Mouse (Mus musculus) kidney, adult 9 months (tissue): Measurements from ENCODE around the gene Actr1b.

Experiments used
- DNase-seq: peaks from one replicate; pipeline ENCODE4 v3.0.0; 2022

Actr1b gene

DNA sequence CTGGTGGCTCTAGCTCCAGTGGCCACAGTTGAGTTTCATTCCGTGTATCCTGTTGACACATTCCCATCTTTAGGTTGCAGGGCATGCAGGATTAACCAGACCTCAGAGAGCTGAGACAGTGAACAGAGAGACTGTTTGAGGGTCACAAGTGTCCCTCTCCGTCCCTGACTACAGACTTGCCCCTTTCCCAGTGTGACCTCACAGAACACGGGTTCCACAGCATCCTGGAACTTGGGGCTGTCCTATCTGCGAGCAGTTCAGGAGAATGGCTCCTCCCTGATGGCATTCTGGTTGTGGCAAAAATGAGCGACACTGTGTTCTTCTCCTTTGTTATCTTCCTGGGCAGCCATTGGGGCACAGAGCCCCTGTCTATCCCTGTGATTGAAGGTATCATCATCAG lies at the start of gene Actr1b:
TSS of gene Actr1b (minus strand) at position 112 of the 400 bp plus-strand sequence.
- no peak for DNase-seq

DNA sequence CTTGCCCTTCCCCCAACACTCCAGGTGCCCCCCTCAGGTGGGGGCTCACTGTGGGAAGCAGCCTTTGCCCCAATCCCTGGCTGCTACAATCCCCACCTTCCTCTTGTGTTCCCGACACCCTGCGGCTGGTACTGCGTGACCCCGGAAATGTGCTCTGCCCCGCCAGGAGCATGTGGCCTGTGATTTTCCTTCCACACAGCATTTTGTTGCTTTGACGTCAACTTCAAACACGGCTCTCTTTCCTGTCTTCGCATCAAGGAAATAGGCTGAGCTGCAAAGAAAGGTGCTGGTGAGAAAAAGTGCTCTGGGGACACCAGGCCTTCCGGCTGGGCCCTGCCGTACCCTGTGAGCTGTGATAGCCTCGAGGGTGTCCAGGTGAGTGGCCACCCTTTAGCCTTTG lies 47.3 kb upstream of the Actr1b start, which contains the start of gene Zap70:
TSS of gene Zap70 (plus strand) at position 231 of the 400 bp plus-strand sequence.
- no peak for DNase-seq

DNA sequence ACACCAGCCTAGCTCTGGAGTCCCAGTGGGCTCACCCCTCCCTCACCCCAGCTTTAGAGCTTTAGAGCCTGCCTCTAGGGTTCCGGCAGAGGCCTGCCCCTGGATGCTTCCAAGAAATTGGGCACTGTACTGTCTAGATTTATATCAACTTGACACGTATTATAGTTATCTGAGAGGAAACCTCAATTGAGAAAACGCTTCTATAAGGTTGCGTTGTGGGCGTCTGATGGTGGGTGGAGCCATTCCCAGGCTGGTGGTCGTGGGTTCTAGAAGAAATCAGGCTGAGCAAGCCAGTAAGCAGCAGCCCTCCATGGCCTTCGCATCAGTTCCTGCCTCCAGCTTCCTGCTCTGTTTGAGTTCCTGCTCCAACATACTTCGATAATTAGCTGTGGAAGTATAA lies 46.8 kb upstream of the Actr1b start:
- DNase-seq: no peak

DNA sequence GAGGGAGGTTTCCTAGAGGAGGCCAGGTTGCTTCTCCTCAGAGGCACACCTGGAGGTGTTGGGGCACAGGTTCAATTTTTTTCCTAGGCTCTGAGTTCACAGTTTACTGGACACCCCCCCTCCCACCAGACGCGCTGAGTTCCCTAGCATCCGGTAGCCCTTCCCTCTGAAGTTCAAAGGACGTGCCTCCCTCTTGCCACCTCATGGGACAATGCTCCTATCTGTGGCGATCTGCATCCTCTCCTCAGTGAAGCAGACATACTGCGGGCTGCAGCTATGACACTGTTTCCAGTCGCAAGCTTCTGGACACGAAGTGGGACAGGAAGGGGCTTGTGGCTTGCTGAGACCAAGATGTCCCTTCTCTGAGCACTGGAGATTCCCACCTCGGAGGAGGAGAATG lies 46.2 kb upstream of the Actr1b start:
- DNase-seq: no peak

DNA sequence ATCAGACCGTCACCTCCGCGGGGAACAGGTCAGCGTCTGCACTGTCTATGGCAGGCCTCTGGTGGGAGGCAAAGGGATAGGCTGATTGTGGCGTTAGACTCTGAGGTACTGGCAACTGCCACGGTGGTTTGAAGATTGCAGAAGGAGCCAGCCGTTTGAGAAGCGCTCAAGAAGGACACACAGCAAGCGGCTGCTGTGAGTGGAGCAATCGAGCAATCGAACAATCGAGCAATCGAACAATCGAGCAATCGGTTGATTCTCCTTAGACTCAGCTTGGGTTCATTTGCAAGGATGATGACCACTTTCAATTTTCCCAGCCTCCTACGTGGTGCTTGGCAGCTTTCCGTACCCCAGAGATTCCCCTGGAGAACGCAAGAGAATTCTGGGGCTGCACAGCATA lies 44.9 kb upstream of the Actr1b start:
- no peak for DNase-seq

DNA sequence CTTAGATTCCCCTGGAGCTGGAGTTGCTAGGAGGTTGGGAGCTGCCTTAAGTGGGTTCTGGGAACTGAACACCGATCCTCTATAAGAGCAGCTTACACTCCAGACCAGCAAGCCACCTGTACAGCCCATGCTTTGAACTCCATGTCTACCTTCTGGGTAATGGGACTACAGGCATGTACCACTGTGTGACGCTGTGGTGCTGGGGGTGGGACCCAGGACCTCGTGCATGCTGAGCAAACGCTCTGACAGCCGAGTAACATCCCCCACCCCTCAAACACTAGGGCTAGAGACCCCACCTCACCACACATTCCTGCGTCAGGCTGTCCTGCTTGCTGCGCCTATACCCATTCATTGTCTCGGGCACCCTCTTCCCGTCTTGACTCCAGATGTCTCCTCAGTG lies 44.3 kb upstream of the Actr1b start:
- no peak for DNase-seq

DNA sequence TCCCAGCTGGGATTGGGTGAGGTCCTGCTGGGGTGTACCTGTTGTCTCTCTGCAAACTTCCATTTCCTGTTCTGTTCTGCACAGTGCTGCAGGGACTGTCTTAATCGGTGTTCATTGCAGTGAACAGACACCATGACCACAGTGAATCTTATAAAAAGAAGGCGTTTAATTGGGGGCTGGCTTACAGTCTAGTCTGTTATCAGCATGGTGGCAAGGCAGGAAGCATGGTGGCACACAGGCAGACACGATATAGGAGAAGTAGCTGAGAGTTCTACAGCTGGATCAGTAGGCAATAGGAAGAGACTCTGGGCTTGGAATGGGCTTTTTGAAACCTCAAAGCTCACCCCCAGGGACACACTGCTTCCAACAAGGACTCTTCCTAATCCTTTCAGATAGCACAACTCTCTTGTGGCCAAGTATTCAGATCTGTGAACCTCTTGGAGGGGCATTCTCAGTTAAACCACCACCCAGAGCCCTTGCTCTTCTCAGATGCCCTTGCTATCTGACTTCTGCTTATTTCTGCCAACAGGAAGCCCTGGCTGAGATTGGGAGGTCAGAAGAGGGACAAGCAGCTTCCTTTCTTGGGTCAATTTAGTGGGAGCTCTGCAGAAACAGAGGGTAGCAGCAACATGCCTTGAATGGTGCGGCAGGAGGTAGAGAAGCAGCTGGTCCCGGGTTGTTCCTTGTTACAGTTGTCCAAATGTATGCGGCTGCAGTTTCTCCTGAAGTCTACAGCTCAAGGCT lies 39.9 kb upstream of the Actr1b start:
- no peak for DNase-seq

DNA sequence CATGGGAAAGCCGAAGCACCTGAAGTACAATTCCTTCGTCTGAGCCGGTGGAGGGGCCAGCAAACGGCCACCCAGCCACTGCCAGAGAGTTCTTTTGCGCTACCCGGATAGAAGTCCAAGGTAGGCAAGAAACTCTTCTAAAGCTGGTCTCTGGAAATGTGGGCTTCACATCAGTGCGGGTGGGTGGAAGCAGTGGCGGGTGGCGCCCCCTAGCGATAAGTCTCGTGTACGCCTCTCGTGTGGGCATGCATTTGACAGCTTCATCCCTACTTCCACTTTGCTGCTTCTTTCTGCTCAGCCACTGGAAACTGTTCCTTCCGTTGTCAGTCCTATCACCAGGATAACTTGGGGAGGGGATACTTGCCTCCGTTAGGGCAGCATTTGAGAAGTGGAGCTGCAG lies 32.2 kb upstream of the Actr1b start:
- peak; percentile 6 for DNase-seq

DNA sequence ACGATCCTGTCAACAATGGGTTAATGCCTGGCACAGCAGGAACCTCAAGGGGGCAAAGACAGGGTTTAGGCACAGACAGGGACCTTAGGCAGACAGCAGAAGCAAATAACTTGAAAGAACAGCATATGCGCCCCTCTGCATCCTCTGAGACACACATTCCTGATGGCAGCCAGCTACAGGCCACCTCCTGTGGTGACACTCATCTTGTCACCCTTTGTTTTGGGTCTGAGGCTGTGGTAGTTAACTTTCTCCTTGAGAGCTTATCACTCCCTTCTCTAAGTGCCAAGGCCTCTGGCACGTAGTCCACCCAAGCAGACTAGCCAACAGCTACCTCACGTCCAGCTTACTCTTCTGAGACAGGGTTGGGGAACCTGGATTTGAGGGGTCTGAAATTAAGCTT lies 31.4 kb upstream of the Actr1b start:
- no peak for DNase-seq

DNA sequence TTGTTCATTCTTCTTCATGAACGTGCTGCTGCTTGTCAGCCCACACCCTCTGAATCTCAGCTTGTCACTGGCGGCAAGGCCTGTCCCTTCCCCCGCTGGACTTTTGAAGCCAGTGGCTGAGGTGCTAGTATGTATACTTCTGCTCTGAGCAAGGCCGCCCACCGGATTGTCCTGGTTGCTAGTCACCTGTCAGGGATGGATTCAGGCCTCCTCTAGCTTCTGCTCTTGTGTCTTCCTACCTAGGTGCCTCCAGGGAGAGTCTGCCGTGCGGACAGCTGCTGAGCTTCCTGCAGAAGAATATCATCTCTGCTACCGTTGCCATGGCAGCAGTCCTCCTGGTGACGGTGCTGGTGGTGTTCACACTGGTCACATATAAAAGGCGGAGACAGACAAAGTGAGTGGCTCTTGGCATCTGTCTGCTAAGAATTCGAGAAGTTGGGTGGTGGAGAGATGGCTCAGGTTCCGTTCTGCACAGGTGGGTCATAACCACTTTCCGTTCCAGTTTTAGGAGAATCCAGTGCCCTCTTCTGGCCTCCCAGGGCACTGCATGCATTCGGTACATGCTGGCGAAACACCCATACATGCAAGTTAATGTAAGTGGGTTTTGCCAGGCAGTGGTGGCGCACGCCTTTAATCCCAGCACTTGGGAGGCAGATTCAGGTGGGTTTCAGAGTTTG lies 30.2 kb upstream of the Actr1b start:
- DNase-seq: peak; percentile 74

DNA sequence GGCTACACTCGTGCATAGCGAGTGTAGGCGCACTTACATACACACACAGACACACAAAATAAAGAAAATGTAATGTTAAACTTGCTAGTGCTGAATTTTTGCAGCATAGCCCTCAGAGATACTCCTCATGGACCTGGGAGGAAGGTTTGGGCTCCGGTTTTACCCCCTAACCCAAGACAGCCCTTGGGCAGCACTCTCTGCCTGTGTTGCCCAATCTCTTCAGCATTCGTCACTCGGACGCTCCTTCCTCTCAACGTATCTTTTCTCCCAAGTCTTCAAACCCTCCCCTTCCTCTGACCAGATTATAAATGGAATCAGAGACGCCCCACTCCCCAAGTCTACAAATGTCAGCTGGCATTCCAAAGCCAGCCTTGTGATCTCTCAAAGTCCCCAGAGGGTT lies 28.8 kb upstream of the Actr1b start:
- DNase-seq: no peak

DNA sequence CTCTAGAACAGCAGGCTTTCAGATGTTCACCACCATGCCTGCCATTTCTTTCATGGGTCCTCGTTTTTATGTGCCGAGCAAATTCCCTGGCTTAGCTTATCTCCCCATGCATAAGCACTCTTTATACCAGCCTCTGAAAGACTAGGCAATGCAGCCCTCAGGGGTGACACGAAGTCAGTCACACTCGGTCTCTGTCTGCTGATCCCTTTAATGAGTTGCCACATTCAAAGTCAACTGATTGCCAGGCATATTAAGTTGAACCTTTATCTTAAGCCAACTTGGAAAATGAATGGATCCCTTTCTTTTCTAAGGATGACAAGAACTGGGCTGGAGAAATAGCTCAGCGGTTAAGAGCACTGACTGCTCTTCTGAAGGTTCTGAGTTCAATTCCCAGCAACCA lies 25.0 kb upstream of the Actr1b start:
- no peak for DNase-seq

DNA sequence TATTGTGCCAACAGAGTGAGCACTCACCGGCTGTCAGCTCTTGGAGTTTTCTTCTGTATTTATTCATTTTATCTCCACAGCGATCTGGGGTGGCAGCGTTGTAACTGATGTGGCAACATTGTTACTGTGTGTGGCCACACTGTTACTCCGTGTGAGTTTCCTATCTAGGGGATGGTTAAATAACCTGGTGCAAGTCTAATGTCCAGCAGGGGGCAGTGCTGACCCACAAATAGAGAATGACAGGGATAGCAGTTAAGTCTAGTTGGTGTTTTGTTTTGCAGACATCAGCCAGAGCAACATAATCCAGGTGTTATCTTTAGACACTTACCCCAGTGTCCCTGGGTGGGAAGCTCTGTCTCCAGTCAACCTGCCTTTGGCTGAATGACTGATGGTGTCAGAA lies 23.1 kb upstream of the Actr1b start:
- peak; percentile 91 for DNase-seq

DNA sequence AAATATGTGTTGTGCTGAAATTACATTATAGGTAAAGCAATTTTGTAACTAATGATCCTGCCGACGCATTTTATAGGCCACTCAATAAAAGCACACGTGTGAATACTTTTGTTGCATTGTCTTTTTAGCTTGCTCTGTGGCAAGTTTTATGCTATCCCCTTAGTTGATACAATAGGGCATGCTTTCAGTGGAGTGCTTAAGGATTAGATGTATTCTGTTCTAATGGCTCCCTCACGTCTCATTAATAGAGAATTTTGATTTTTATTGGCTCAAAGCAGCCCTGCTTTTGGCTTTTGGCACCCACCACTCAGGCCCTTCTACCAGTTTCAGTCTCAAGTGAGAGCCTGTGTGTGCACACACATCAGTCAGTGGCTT lies 9.8 kb upstream of the Actr1b start:
- DNase-seq: no peak

DNA sequence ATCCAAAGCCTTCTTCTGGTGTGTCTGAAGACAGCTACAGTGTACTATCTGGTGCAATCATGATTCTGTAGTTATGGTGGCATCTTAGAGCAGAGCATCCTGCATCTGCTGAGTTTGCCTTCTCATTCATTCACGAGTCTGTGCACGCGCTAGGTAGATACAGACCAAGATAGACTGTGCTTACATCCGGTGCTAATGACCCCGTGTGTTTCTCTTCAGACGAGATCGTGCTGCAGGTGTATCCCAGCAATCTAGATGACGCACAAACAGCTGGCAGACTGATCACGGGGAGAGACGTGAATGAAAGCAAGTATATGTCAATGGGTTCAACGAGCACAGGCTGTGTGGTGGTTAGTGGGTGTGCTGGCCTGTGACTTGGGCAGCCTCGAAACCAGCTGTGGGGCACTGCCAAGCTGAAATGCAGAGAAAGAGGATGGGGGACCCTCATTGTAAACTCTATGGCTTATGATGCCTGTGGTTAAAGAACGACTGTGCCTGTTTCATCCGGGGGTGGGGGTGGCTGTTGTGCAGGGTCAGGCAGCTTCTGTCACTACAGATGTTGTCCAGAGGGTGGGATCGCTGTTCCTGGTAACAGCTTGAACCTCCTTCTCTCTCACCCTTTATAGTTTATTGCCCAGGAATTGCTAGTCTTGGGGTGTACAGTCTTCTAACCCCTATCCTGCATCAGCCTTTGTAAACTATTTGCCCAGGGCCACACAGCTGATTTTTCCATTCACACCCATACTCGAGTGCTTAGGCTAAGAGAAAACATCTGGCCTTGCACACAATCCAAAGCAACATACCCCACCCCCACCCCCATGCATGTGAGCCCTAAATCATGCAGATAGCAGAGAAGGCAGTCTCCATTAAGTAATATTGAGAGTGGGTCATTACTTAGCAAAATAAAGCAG lies 9.2 kb upstream of the Actr1b start:
- DNase-seq: no peak

DNA sequence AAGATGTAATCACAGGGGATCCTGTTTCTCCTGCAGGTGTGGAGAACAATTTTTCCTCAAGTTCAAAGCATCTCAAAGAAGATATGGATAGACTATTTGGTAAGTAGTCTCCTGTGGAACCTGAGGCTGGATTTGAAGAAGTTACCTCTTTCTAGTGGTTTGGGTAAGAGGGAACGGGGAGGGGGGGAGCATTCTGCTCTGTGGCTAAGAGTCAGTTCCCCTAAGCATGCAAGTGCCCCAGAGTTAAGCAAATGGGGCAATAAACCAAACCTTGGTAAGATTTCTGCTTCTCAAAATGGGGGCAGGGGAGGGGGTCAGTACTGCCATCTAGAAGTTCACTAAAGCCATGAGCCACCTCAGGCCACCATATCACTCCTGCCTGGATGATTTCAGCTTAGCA lies 4.6 kb upstream of the Actr1b start:
- DNase-seq: no peak

DNA sequence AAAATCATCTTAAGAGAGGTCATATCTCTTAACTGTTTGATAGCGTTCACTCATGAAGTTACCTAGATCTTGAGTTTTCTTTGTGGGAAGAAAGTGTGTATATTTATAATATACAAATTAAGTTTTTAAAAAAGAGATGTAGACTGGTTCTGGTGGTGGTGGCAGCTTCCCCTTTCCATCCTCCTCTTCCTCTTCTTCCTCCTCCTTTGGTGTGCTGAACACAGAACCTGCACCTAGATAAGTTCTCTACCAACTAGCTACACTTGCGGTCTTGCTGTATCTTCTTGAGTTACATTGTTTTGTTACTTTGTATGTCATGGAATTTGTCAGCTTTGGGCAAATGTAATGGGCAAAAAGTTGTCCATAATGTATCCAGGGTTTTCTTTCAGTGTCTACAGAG lies 3.1 kb downstream of the Actr1b start:
- no peak for DNase-seq

DNA sequence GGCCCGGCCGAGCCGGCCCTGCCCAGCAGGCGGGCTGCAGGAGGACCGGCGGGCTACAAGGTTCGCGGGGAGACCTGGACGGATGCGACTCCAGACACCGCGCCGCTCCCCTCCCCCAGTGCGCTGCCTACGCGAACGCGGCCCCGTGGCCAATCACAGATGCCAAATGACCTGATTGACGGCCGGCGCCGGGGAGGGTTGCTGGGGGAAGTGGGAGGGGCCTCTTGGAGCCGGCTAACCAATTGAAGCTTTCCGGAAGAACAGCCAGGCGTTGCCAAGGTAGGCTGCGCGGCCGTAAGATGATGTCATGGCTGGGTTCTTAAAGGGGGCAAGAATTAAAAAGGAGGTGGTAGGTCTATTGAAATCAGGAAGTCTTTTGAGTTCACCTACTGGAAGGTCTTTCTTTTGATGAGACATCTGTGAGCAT lies 4.4 kb downstream of the Actr1b start, which contains the start of gene 4933424G06Rik:
TSS of gene 4933424G06Rik (plus strand) at position 296 of the 427 bp plus-strand sequence.
- DNase-seq: peak; percentile 99

DNA sequence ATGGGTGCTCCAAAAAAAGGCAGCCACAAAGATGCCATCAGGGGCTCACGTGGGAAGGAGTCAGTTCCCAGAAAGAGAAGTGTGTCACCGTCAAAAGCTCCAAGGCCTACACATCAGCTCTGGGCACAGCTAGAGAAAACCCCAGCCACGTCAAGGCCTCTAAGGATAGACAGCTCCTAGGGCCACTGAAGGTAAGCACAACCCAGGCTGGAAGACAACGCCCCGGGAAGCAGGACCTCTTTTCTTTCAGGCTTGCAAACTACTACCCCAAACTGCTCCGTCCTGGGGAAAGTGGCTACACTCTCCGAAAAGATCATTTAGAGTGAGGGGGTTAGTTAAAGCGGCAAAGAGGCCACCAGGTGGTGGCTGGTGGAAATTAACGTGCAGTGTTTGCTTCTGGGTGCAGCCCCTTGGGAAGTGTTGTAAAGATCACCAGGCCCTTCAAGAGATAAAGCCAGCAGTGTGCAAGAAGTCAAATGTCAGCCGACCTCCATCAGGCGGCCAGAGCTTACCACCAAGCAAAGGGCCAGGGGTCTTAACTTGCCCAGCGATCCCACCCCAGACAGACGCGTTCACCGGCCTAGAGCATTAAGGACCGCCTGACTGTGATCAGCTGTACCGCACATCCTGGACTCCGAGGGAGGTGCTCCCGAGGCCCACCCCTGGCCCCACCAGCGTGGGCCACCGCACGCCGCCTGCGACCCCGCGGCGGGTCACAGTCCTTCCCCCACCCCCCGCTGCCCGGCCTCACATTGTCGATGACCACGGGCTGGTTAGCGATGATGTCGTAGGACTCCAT lies 5.0 kb downstream of the Actr1b start:
- DNase-seq: peak; percentile 52

DNA sequence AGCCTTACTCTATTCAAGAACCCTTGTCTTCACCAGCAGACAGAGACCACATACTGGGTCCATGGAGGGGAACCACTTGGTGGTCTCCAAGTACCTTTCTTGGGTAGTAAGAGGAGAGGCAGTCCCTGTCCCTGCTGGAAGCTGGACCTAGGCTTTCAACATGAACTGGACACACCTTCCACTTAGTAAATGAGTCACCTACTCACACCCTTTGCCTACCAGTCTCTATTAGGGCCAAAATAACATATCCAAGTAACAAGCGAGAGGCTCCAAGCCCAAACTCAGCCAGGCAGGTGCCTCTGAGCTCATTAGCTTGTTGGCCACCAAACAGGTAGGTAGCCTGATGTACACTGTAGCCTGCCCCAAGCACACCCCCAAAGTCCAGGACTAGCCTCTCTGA lies 5.6 kb downstream of the Actr1b start:
- peak; percentile 52 for DNase-seq

DNA sequence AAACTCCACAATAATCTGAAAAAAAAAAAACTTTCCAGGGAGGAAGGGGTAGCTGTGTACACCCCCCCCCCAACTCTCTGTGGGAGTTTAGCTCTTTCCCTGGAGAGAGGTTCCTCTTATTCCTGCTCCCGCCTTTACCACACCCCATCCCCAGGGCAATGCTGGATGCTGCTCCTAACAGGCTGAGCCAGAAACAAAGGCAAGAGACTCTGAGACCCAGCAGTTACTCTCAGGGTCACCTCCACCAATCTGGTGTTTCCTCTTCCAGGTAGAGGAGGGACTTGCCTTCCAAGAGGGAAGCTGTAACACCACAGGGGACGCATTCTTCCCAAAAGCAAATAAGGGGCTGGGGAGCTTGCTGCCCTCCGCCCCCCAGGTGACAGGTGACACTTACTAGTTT lies 6.4 kb downstream of the Actr1b start:
- DNase-seq: no peak

DNA sequence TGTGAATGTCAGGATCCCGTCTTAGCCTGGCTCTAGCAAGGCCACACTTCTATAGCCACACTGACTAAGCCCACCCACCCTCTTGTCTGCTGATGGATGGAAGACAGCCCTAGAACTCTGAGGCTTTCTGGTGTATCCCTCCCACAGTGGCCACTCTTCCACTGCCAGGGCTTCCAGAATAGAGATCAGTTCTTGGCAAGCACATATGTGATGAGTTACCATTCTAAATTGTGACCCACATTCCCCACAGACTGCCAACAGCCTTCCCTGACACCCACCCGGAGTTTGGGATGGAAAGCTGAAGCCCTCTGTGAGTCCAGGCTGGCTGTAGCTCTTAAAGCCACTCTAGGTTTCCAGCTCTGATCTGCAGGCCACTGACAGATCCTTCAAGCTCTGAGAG lies 7.1 kb downstream of the Actr1b start:
- no peak for DNase-seq

DNA sequence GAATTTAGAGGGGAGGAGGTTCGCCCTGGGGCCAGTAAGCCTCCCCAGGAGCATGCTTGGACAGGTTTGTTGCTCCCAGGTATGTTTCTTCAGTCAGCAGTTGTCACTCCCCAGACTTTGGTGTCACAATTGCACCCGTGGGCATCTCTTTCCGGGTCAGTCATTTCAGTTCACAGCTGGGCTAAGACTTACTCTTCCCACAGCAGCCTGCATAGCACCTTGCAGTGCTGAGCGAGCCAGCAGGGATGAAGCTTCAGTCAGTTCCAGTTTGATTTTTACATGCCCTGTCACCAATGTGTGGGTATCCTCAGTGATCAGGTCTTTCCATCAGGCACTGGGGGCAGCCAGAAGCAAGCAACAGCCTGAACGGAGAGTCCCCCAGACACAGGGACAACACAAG lies 17.2 kb downstream of the Actr1b start:
- no peak for DNase-seq
